Mouse (Mus musculus) bone marrow, adult 2 months (tissue): Measurements from ENCODE around the gene Defb35.

Source experiments
- CTCF ChIP-seq: fragments of 200-500 bp; IDR thresholded peaks from 2 replicates; pipeline ENCODE4 v1.5.1; 2011; ENCODE audit warnings: low read length, control low read depth; ENCODE audit not compliant: control insufficient read depth, insufficient read depth
- POLR2A ChIP-seq: fragments of 200-500 bp; IDR thresholded peaks from 2 replicates; pipeline ENCODE4 v1.6.1; 2011; ENCODE audit warnings: low read depth, mild to moderate bottlenecking, control low read depth, low read length, borderline replicate concordance; ENCODE audit not compliant: control insufficient read depth

GRCm38 (mm10) chr8:21955321-21955720, 17.2 kb downstream of the Defb35 start:
- TF ChIP-seq CTCF (0 out of 2 replicates have a peak, but pooled peaks have one; percentile 11), POLR2A (no peak)
